Mouse (Mus musculus) midbrain, embryonic 14.5 days (tissue): ENCODE measurements around the gene Stx1a. TPM values are rescaled to one million over a fixed set of nuclear protein-coding genes. Genes with fewer than 3 reads are reported as not detected.
A peak's percentile ranks its signal among the peaks of the same experiment; 100 is the strongest.
"Not testable (repeated sequence)": the region's sequence is repeated elsewhere in the genome, so short reads cannot be mapped to it uniquely, and the experiment has no call there.

ENCODE experiments used
- ATAC-seq: fragments of 200-750 bp; cut with Nextera tagmentation; 2 replicates; pipeline ENCODE4 v1.8.0; 2017; ENCODE audit warnings: moderate number of reproducible peaks, moderate library complexity; ENCODE audit not compliant: low FRiP score, low TSS enrichment
- DNase-seq: peaks from one replicate; pipeline ENCODE4 v3.0.0-alpha.2; 2015
- H3K27ac ChIP-seq: fragments of 300-500 bp; sonication (generic); replicated peaks from 2 replicates; pipeline ENCODE4 v1.5.1; 2014; ENCODE audit warnings: mild to moderate bottlenecking, low read depth, low read length, moderate library complexity
- H3K27me3 ChIP-seq: fragments of 300-500 bp; sonication (generic); 2 replicates; pipeline ENCODE4 v1.6.1; 2014; ENCODE audit warnings: low read length, control low read depth, mixed read lengths; ENCODE audit not compliant: control insufficient read depth, insufficient read depth
- H3K36me3 ChIP-seq: fragments of 300-500 bp; sonication (generic); 2 replicates; pipeline ENCODE4 v1.6.1; 2014; ENCODE audit warnings: low read length, control low read depth; ENCODE audit not compliant: control insufficient read depth, insufficient read depth
- H3K4me1 ChIP-seq: fragments of 300-500 bp; sonication (generic); 2 replicates; pipeline ENCODE4 v1.6.1; 2014; ENCODE audit warnings: mild to moderate bottlenecking, antibody characterized with exemption, low read length, control low read depth; ENCODE audit not compliant: control insufficient read depth, insufficient read depth
- H3K4me2 ChIP-seq: fragments of 300-500 bp; sonication (generic); 2 replicates; pipeline ENCODE4 v1.6.1; 2014; ENCODE audit warnings: mild to moderate bottlenecking, low read length, moderate library complexity
- H3K4me3 ChIP-seq: fragments of 300-500 bp; sonication (generic); replicated peaks from 2 replicates; pipeline ENCODE4 v1.5.1; 2014; ENCODE audit warnings: low read depth, low read length
- H3K9ac ChIP-seq: fragments of 300-500 bp; sonication (generic); replicated peaks from 2 replicates; pipeline ENCODE4 v1.6.1; 2014; ENCODE audit warnings: mild to moderate bottlenecking, low read length, moderate library complexity
- H3K9me3 ChIP-seq: fragments of 300-500 bp; sonication (generic); 2 replicates; pipeline ENCODE4 v1.6.1; 2016; ENCODE audit warnings: low read length, control low read depth, mixed read lengths; ENCODE audit not compliant: control insufficient read depth
- WGBS: fragments of 180-500 bp; shearing (Covaris S2); extraction: QIAGEN DNeasy Blood & Tissue Kit; methylation state at CpG from one replicate; pipeline ENCODE4 v1.1.7; 2014; 5-methylcytosine and 5-hydroxymethylcytosine counted together
- polyA plus RNA-seq: library from polyadenylated mRNA; unstranded; fragments of >200 nt; fragmentation: Nextera tagmentation; extraction: Ambion mirVana; gene quantifications from 2 replicates; pipeline ENCODE4 v1.2.1, GENCODE M21; 2014

Gene Stx1a
- polyA plus RNA-seq, 1 experiment from 2014 or later = 106 TPM

DNA sequence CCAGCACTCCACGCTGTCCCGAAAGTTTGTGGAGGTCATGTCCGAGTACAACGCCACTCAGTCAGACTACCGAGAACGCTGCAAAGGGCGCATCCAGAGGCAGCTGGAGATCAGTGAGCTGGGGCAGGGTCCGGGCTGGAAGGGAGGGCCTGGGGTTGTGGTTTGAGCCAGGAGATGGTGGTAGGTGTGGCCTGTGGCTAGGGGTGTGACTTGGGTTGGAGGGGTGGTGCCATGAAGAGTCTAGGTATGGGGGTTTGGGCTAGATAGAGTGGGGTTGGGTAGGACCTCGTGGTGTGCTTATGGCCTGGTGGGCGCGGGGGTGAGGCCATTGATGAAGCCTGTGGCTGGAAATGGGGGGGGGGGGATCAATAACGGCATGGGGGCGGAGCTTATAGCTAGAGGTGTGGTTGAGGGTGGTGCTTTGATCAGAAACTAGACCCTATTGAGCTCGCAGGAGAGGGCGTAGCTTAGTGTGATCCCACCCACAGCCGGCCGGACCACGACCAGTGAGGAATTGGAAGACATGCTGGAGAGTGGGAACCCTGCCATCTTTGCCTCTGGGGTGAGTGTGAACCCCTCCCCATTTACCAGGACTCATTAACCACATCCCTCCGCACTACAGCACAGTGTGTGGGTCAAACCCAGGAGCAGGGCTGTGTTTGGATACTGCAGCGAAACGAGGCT is 19.0 kb downstream of the Stx1a start:
- Histone ChIP-seq H3K4me2 (no peak overlapping the region), H3K36me3 (peaks cover 21% of the 10 kb centered on the region), H3K27me3 (no peaks in the 10 kb centered on the region), H3K4me3 (no peak overlapping the region), H3K27ac (no peak overlapping the region), H3K9me3 (no peaks in the 10 kb centered on the region), H3K9ac (no peak overlapping the region), H3K4me1 (no peaks in the 10 kb centered on the region)
- no peak for DNase-seq
- 25% methylated on average over 21 of the region's 21 CpGs for WGBS
- no peak for ATAC-seq

DNA sequence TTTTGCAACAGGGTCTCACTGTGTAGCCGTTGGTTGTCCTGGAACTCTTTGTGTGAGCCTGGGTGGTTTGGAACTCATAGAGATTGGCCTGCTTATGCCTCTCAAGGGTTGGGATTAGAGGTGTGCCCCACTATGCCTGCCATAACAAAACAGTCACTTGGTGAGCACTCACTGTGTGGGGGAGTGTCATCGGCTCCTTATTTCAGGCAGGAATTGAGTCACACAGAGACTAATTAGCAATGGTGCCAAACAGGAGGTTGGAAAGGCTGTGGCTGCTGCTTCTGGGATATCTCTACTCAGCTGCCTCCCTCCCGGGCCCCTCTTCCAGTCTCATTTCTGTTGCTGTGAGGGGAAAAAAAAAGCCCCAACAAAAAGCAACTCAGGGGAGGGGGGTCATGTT is 21.3 kb downstream of the Stx1a start:
- WGBS = 93% methylated on average over 3 of the region's 3 CpGs
- Histone ChIP-seq H3K4me1 (no peaks in the 10 kb centered on the region), H3K4me2 (no peak overlapping the region), H3K4me3 (no peak overlapping the region), H3K27me3 (no peaks in the 10 kb centered on the region), H3K9me3 (no peaks in the 10 kb centered on the region), H3K9ac (no peak overlapping the region), H3K36me3 (peaks cover 21% of the 10 kb centered on the region; the same call in 1 of the 2 replicates), H3K27ac (no peak overlapping the region)
- no peak for DNase-seq
- ATAC-seq = no peak

DNA sequence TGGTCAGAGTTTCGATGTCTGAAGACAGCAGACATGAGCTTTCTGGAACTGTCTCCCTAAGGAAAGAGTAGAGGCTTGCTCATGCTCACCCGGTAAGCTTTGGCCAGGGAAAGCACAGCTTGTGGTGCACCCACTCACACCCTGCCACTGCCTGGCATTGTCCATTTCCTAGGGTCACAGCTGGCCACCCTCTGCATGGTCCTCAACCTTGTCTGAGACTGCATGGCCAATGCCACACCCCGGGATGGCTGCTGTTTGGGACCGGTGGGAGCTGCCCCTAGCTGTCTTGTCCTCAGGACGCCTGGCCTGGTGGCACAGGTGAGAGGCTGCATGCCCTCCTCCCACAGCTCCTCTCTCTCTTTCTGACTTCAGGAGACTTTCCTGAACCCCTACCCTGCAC is 25.3 kb downstream of the Stx1a start:
- H3K27me3 ChIP-seq = no peaks in the 10 kb centered on the region
- no peak overlapping the region for H3K4me3 ChIP-seq
- no peak overlapping the region for H3K4me2 ChIP-seq
- H3K4me1 ChIP-seq = no peaks in the 10 kb centered on the region
- DNase-seq = no peak
- 91% methylated on average over 5 of the region's 5 CpGs for WGBS
- H3K9me3 ChIP-seq = no peaks in the 10 kb centered on the region
- H3K9ac ChIP-seq = no peak overlapping the region
- no peak for ATAC-seq
- H3K27ac ChIP-seq = no peak overlapping the region
- H3K36me3 ChIP-seq = peaks cover 43% of the 10 kb centered on the region

DNA sequence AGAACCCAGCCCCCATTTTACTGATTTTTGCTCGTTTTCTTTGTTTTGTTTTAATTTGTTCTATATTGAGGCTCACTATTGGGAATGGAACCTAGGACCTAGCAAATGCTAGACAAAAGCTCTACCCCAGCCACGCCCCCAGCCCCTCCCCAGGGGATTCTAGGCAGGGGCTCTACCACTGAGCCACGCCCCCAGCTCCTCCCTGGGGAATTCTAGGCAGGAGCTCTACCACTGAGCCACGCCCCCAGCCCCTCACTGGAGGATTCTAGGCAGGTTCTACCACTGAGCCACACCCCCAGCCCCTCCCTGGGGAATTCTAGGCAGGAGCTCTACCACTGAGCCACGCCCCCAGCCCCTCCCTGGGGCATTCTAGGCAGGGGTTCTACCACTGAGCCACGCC is 26.0 kb downstream of the Stx1a start:
- not testable (repeated sequence) for H3K27me3 ChIP-seq, H3K4me3 ChIP-seq, ATAC-seq, DNase-seq, H3K4me1 ChIP-seq, H3K9ac ChIP-seq, H3K27ac ChIP-seq, H3K4me2 ChIP-seq, H3K9me3 ChIP-seq
- H3K36me3 ChIP-seq = peaks cover 50% of the 10 kb centered on the region
- WGBS = 92% methylated on average over 6 of the region's 6 CpGs

DNA sequence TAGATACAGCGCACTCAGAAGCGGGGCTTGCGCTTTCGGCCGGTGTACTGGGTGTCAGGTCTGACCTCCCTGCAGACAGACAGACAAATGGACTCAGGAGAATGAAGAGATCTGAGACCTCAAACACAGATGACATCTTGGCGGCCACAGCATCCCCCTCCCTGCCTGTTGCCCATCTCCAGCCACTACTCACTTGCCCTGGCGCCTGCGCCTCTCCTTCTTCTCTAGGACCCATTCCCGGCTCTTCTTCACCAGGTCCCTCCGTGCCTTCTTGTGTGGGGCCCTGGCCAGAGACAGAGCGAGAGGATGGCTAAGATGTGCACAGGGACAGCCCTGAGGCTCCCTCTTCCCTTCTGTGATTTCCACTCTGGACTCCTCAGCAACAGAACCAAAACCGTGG is 30.1 kb downstream of the Stx1a start:
- H3K9ac ChIP-seq = no peak overlapping the region
- H3K27ac ChIP-seq = no peak overlapping the region
- no peak for ATAC-seq
- H3K4me3 ChIP-seq = no peak overlapping the region
- no peaks in the 10 kb centered on the region for H3K27me3 ChIP-seq
- DNase-seq = no peak
- H3K4me1 ChIP-seq = no peaks in the 10 kb centered on the region
- H3K9me3 ChIP-seq = no peaks in the 10 kb centered on the region
- H3K36me3 ChIP-seq = peaks cover 71% of the 10 kb centered on the region
- no peak overlapping the region for H3K4me2 ChIP-seq
- WGBS = 94% methylated on average over 12 of the region's 12 CpGs

DNA sequence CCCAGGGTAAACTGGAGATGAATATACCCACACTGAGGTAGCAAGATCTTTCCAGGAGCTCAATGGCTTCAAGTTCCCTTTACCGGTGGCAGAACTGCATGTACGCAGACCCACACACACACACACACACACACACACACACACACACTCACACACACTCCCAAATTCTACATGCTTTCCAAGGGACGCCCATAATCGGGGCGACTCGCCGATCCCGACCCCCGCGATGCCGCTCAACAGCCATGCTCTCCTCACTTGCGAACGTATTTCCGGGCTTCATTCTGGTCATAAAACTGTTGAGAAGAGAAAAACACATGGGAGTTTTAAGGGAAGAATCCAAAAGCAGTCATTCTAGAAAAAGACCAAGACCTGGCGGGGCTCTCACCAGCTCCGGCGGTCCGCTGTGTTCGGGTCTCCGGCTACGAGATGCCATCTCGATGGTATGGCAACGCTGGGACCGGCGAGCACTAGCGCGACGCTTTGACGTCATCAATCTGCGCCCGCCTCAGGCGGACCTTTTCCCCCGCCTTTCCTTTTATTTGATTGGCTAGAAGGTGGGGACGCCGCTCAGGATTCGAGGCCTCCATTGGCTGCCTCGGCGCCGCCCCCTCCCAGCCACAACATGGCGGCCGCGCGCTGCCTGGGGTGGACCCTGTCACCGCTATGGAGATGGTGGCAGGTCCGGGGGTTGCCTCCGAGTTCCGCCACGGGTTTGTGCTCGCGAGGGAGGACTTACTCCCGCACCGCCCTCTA is 40.5 kb downstream of the Stx1a start, which contains the start of gene Dnajc30:
Gene Dnajc30 (plus strand): TSS at position 574 of the 753 bp plus-strand sequence.
- Histone ChIP-seq H3K27ac (peak within 1 kb of the TSS; percentile 74), H3K4me1 (peaks cover 13% of the 10 kb centered on the region), H3K9me3 (no peaks in the 10 kb centered on the region), H3K4me3 (peak within 1 kb of the TSS; percentile 88), H3K9ac (peak within 1 kb of the TSS; percentile 81), H3K27me3 (no peaks in the 10 kb centered on the region), H3K36me3 (peaks cover 33% of the 10 kb centered on the region), H3K4me2 (peak within 1 kb of the TSS; percentile 90)
- DNase-seq (peak; percentile 100), ATAC-seq (peak; percentile 95)
- under 1% methylated on average over 52 of the region's 52 CpGs for WGBS

DNA sequence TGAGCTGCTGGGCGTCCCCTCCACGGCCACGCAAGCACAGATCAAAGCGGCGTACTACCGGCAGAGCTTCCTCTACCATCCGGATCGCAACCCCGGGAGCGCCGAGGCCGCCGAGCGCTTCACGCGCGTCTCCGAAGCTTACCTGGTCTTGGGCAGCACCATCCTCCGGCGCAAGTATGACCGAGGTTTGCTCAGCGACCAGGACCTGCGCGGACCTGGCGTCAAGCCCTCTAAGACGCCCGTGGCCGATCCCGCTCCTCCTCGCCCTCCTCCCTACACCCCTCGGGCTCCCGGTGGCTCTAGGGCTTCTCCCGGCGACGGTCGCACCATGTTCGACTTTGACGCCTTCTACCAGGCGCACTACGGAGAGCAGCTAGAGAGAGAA is 41.1 kb downstream of the Stx1a start:
- H3K4me1 ChIP-seq = peaks cover 13% of the 10 kb centered on the region
- H3K4me3 ChIP-seq = peak overlapping the region; percentile 88
- DNase-seq = no peak
- ATAC-seq = peak; percentile 49
- peak overlapping the region; percentile 90 for H3K4me2 ChIP-seq
- WGBS = under 1% methylated on average over 40 of the region's 40 CpGs
- H3K36me3 ChIP-seq = peaks cover 29% of the 10 kb centered on the region
- H3K27me3 ChIP-seq = no peaks in the 10 kb centered on the region
- no peaks in the 10 kb centered on the region for H3K9me3 ChIP-seq
- H3K9ac ChIP-seq = peak overlapping the region; percentile 81
- H3K27ac ChIP-seq = peak overlapping the region; percentile 74

DNA sequence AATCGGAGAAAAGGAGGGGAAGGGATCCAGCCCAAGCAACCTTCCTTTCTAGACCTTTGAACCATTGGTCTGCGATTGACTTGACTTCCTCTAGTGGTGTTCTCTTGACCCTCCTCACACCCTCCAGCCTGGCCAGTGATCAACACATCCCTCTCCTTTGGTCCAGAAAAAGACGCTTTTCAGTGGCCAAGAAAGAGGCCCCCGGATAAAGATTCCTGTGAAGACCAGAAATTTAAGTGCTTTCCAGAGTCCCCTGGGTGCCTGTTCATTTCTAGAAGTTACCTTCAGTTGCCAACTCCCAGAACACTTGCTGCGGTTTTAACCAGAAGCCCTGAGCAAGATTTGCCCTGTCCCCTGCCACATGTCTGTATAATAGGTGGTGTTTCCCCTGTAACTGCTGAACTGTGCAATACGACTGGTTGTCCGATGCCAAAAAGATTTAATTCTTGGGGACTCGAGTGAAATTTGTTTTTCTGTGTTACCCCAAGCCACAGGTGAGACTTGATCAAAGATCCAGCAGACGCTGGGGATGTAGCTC is 41.7 kb downstream of the Stx1a start, which contains the start of gene Bud23:
Gene Bud23 (minus strand): TSS at position 51 of the 538 bp plus-strand sequence.
- not testable (repeated sequence) for H3K9me3 ChIP-seq, DNase-seq, ATAC-seq, H3K27me3 ChIP-seq
- 79% methylated on average over 9 of the region's 9 CpGs for WGBS
- Histone ChIP-seq H3K4me3 (peak within 1 kb of the TSS; percentile 88), H3K4me1 (peaks cover 13% of the 10 kb centered on the region), H3K4me2 (peak within 1 kb of the TSS; percentile 90), H3K9ac (peak within 1 kb of the TSS; percentile 81), H3K36me3 (peaks cover 23% of the 10 kb centered on the region), H3K27ac (peak within 1 kb of the TSS; percentile 74)
